Mouse (Mus musculus) cerebellum, adult (tissue): ENCODE measurements around the gene Hmgn2.

Experiments
- ATAC-seq: cut with Nextera tagmentation; 2 replicates; pipeline ENCODE4 v1.9.2; 2017; ENCODE audit warnings: mild to moderate bottlenecking, moderate library complexity, mixed read lengths; ENCODE audit not compliant: insufficient number of reproducible peaks, low FRiP score, low TSS enrichment

Gene Hmgn2

DNA sequence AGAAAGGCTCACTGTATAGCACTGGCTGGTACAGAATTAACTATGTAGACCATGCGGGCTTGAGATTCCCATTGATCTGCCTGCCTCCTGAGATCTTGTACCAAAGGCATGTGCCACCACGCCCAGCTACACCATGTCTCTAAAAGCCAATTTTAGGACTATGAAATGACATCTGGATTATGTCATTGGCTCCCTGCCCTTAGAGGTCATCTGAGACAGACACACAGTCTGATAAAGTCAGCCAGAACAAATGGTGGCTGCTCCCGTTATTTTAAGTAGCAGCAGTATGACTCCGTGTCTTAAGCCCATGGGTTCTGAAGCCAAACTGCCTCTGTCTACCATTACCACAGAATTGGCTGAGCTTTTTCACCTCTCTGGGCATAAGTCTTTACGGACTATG, 12.0 kb upstream of the Hmgn2 start:
- ATAC-seq: no peak

- no peak for ATAC-seq
These were observed 9.7 kb upstream of the Hmgn2 start for GRCm38 (mm10) chr4:133978021-133978711.

- no peak for ATAC-seq
These were observed 3.3 kb upstream of the Hmgn2 start for GRCm38 (mm10) chr4:133971741-133972140.

DNA sequence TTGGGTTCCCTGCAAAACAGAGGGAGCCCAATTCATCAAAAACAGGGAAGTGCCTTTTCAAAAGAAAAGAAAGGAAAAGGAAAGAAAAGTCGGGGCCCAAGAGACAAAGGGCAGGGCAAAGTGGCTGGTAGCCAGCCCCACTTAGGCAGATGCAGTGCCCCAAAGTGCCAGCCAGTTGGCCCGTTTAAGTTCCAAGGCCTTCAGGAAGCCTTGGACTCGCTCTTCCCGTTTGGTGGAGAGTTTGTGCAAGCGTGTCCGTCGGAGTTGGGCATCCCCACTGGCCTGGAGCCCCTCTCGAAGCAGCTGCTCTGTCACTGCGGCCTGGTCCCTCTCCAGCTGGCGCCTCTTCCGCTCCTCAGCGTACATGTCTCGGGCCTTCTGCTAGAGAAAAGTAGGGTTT, 2.4 kb upstream of the Hmgn2 start:
- no peak for ATAC-seq

DNA sequence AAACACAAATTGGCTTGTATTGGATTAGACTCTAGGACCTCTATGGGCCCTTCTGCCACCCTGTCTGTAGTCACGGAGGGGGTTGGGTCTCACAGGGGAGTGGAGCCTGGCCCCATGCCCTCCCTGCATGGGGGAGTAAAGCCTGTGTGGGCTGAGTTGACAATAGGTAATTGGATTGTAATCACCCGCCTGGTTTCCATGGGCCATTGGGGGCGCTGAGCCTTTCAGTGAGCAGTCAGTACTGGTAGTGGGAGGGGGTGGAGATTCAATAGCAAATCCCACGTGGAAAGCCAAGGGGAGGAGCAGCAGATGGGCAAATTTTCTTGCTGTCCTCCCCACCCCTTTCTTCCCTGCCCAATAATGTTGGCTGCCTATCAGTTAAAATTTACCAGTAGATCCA, 1.7 kb upstream of the Hmgn2 start:
- ATAC-seq: no peak

GRCm38 (mm10) chr4:133969114-133969770, 792 bp upstream of the Hmgn2 start:
- ATAC-seq: no peak

- ATAC-seq: peak; percentile 51; the same call in 1 of the 2 replicates
These were observed 642 bp downstream of the Hmgn2 start for GRCm38 (mm10) chr4:133967866-133968149.

GRCm38 (mm10) chr4:133967138-133967865, 1.1 kb downstream of the Hmgn2 start:
- peak; percentile 62 for ATAC-seq

GRCm38 (mm10) chr4:133966271-133966940, 2.0 kb downstream of the Hmgn2 start:
- ATAC-seq: no peak

DNA sequence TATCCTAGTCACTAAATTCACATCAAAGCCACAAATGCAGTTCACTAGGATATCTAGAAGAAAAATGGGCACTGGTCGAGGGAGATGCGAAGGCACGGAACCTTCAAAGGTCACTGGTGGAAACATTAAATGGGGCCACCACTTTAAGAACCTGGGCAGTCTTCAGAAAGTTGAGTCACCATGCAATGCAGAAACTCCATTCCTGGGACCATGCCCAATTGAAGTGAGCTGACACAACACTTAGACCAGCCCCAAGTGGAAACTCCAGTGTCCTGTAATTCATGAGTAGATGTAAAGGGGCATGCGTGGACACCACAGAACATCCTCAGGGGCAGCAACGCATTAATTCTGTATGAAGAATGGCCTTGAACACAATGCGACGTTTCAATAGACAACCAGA, 5.9 kb downstream of the Hmgn2 start:
- no peak for ATAC-seq

GRCm38 (mm10) chr4:133958884-133959283, 9.6 kb downstream of the Hmgn2 start:
- no peak for ATAC-seq

DNA sequence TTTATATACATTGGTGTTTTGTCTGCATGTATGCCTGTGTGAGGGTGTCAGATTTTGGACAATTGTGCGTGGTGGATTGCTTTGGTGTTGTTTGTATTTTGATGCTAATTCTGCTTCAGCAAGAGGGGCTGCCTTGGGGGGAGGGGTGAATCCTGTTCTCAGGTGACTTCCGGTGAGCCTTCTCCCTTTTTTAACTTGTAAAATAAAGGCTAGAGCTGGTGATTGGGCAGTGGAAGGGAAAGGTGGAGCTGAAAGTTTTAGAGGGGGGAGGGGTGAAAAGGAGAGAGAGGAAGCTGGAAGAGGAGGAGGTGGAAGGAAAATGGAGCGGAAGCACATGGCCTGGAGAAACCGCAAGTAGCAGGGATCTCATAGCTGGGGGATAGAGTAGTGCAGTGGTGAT, 12.1 kb downstream of the Hmgn2 start:
- ATAC-seq: no peak

DNA sequence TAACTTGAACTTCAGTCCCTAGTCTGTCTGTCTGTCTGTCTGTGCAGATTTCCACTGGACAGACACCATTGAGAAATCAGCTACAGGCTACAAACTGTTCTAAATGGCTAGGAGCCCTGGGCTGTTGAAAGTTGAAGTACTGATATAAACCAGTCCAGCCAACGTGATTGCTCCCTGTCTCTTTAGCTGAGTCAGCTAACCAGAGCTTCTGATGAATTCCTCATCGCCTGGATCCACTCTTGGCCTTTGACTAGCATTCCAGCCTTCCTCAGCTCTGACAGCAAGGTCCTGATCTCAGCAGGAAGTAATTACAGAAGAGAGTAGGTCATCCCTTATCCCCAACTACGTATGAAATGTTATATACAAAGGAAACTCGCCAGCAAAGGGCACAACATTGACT, 21.7 kb downstream of the Hmgn2 start:
- ATAC-seq: no peak

DNA sequence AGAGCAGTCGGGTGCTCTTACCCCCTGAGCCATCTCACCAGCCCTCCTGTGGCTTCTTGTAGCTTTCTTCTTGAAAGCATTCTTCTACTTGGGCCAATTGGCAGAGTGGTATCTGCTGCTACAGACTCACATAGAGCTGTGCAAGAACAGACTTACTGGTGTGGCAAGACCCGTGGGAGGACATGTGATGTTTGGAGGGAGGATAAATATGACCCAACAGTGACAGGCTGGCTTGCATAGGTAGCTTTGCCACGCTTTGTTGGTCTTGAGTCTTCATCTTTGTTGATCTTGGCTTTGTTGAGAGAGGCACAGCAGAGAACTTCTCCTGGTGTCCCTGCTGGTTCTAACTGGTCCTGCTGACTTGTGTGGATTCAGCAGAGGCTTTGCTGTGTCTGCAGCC, 24.7 kb downstream of the Hmgn2 start:
- no peak for ATAC-seq

- no peak for ATAC-seq
These were observed 25.8 kb downstream of the Hmgn2 start for GRCm38 (mm10) chr4:133942679-133943078.

DNA sequence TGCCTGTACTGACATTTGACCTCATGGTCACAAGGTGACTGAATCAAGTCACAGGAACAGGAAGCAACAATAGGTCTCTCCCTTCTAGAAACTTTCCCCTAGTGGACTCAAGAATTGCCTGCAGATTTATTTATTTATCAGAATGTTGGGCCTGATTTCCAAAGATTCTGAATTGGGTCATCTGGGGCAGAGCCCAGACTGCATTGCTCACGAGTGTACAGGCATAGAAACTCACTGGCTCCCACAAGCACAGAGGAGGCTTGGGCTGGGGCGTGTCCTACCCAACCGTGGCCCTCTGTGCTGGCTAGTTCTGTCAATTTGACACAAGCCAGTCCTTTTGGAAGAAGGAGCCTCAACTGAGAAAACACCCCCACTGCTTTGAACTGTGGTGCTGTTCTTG, 26.9 kb downstream of the Hmgn2 start:
- ATAC-seq: no peak

DNA sequence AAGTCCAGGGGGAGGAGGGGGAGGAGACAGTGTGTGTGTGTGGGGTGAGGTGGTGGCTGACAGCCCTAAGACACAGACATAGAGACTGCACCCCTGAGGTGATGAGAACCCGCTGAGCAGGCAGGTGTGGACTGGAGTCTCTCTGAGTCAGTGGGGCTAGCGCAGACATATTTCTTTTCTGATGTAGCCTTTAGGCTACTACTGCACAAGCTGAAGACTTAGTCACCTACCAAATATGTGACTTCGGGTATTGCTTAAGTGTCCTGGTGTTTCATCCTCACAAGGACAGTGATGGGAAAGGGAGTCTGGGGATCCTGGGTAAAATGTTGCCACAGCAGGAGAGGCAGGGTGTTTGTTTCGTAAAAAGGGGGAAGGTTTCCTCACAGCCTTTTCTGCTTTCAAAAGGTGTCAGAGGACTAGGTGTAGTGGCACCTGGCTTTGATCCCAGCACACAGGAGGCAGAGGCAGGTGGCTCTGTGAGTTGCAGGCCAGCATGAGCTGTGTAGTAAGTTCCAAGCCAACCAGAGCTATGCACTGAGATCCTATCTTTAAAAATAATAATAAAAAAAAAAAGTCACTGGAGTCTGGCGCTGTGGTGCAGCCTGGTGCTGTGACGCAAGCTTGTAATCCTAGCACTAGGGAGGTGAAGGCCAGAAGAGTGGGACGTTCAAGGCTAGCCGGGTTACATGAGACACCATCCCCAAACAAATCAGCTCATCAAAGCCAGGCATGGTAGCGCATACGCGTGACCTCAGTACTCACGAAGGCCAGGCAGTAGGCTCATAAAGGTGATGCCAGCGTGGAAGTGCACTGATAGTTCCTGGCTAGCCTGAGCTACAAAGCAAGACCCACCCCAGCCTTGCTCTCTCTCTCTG, 27.8 kb downstream of the Hmgn2 start:
- ATAC-seq: no peak

DNA sequence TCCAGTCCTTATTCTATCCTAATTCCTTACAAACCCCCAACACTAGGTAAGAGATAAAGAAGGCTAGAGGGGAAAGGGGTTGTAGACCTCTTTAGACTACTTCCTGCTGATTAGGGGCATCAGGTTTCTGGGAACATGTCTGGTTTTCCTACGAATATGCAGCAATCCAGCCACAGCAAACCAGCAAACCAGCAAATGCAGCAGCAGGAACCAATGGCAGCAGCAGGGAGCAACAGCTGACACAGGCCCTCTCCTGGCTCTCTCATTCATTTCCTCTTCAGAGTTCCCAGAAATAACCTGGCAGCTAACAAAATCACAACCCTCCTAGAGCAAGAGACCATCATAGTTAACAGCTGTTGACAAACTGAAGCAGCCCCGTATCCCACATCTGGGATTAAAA, 30.4 kb downstream of the Hmgn2 start:
- ATAC-seq: no peak

DNA sequence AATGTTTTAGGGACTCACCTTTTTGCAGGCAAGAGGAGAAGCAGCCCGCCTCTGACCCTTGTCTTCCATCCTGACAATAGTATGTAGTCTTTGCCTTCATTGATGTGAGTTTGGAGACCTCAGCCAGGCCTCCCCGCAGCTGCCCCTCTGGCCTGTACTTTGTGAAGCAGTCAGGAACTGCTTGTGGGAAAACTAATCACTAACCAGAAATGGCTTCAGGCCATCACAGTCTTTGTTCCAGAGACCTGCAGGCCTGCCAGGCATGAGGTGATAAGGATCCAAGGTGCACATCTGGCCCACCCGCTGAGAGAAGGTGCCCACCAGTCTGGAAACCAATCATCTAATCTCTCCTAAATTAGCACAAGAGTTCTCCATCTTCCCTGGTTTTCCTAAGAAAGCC, 36.7 kb downstream of the Hmgn2 start:
- no peak for ATAC-seq

DNA sequence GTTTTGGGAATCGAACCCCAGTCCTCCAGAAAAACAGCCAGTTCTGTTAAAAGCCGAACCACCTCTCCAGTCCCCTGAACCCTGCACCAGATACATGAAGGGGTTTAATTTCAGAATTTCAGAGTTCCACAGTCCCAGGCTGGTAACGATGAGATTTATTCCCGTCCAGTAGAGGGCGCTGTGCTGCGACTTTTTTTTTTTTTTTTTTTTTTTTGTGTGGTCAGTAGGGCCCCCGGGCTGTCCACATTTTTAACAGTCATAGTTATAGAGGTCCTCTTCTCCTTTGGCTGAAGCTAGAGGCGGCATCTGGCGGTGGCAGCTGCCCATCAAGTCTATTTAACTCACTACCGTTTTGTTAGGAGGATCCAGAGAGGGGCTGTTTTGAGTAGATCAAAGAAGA, 37.1 kb downstream of the Hmgn2 start:
- no peak for ATAC-seq
